Mouse (Mus musculus) heart, embryonic 11.5 days (tissue): ENCODE results near the gene D10Wsu102e. TPM values are rescaled to one million over a fixed set of nuclear protein-coding genes. Genes with fewer than 3 reads are reported as not detected.

ENCODE experiments used
- ATAC-seq: fragments of 200-750 bp; cut with Nextera tagmentation; replicated peaks from 2 replicates; pipeline ENCODE4 v1.8.0; 2017; ENCODE audit warnings: moderate library complexity; ENCODE audit not compliant: insufficient number of reproducible peaks, low FRiP score, low TSS enrichment
- H3K27ac ChIP-seq: fragments of 300-500 bp; sonication (generic); 2 replicates; pipeline ENCODE4 v1.5.1; 2014; ENCODE audit warnings: mild to moderate bottlenecking, low read depth, low read length
- H3K27me3 ChIP-seq: fragments of 300-500 bp; sonication (generic); 2 replicates; pipeline ENCODE4 v1.6.1; 2014; ENCODE audit warnings: mild to moderate bottlenecking, low read length, mixed read lengths; ENCODE audit not compliant: control insufficient read depth, insufficient read depth
- H3K36me3 ChIP-seq: fragments of 300-500 bp; sonication (generic); 2 replicates; pipeline ENCODE4 v1.6.1; 2014; ENCODE audit warnings: mild to moderate bottlenecking, low read length, moderate library complexity, mixed read lengths; ENCODE audit not compliant: control insufficient read depth, insufficient read depth
- H3K4me1 ChIP-seq: fragments of 300-500 bp; sonication (generic); 2 replicates; pipeline ENCODE4 v1.6.1; 2014; ENCODE audit warnings: low read length; ENCODE audit not compliant: control insufficient read depth, insufficient read depth
- H3K4me2 ChIP-seq: fragments of 300-500 bp; sonication (generic); 2 replicates; pipeline ENCODE4 v1.6.1; 2014; ENCODE audit warnings: mild to moderate bottlenecking, moderate library complexity
- H3K4me3 ChIP-seq: fragments of 300-500 bp; sonication (generic); 2 replicates; pipeline ENCODE4 v1.5.1; 2014; ENCODE audit warnings: low read depth, low read length
- H3K9ac ChIP-seq: fragments of 300-500 bp; sonication (generic); 2 replicates; pipeline ENCODE4 v1.6.1; 2014; ENCODE audit warnings: mild to moderate bottlenecking, low read depth, low read length, moderate library complexity
- H3K9me3 ChIP-seq: fragments of 300-500 bp; sonication (generic); replicated peaks from 2 replicates; pipeline ENCODE4 v1.6.1; 2016; ENCODE audit warnings: low read length; ENCODE audit not compliant: control insufficient read depth
- WGBS: fragments of 180-500 bp; shearing (Covaris S2); extraction: QIAGEN DNeasy Blood & Tissue Kit; methylation state at CpG from one replicate; pipeline ENCODE4 v1.1.7; 2014; ENCODE audit not compliant: insufficient replicate concordance; 5-methylcytosine and 5-hydroxymethylcytosine counted together
- polyA plus RNA-seq: library from polyadenylated mRNA; unstranded; fragments of >200 nt; fragmentation: Nextera tagmentation; extraction: Ambion mirVana; gene quantifications from 2 replicates; pipeline ENCODE4 v1.2.1, GENCODE M21; 2014

Gene D10Wsu102e
- polyA plus RNA-seq, 1 experiment from 2014 or later, result 0.53 TPM

DNA sequence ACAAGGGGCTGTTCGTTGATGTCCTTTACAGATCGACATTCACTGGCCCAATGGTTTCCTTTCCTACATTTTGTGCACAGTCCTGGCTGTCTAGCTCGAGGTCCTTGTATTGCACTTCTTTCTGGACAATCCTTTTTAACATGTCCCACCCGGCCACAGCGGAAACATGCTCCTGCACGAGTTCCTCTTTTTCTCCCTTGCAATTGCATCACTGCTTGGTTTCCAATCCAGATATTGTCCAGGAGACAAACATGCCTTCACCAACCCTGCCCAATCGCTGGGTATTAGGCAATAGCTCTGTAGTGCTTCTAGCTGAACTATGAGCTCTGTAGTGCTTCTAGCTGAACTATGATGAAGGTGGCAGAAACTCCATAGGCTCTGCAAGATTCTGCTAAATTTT is 88.6 kb downstream of the D10Wsu102e start:
- WGBS, result 83% methylated on average over 7 of the region's 7 CpGs
- no peak overlapping the region for H3K4me3 ChIP-seq

DNA sequence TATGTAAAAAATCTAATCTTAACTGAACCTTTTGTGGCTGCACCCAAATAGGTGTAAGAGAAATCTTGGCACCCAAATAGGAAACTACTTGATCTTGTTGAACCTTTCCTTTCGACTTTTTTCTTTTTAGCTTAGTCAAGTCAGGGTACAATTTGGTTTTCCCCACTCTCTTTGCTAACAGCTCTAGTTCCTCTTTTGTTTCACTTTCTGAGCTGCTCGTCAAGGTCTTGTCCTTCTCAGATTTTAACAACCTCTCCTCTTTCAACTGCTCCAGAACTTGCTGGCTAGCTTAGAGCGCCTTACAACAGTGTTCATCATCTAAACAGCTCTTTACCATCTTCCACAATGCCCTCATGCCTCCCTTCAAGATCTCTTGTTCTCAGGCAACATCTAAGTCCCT is 97.5 kb downstream of the D10Wsu102e start:
- Histone ChIP-seq H3K4me3 (no peak overlapping the region), H3K27me3 (no peaks in the 10 kb centered on the region), H3K9ac (no peak overlapping the region), H3K4me1 (no peaks in the 10 kb centered on the region), H3K36me3 (no peaks in the 10 kb centered on the region), H3K4me2 (no peak overlapping the region), H3K27ac (no peak overlapping the region), H3K9me3 (peaks cover 11% of the 10 kb centered on the region)
- 84% methylated on average over 3 of the region's 3 CpGs for WGBS
- no peak for ATAC-seq

More for the DNA sequence above, 88.6 kb downstream of the D10Wsu102e start:
- no peak for ATAC-seq
- no peak overlapping the region for H3K4me2 ChIP-seq
- no peaks in the 10 kb centered on the region for H3K4me1 ChIP-seq
- no peaks in the 10 kb centered on the region for H3K36me3 ChIP-seq
- H3K9me3 ChIP-seq, result peaks cover 11% of the 10 kb centered on the region
- no peak overlapping the region for H3K27ac ChIP-seq
- H3K9ac ChIP-seq, result no peak overlapping the region
- no peaks in the 10 kb centered on the region for H3K27me3 ChIP-seq

DNA sequence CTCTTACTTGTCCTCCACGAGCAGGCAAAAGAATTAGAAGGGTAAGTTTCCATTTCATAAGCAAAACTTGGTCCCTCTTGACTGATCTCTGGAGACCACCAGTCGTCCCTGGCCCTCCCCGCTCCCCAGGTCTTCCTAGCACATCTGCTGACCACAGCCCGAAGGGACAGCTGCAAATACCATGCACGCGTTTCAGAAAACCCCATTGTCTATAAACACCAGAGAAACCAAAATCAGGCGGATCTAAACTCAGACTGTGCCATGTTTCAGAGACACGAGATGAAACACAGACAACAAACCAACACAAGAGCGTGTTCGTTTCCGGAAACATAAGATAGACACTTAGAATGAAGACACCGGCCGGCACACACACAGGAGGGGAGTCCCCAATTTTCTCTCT is 115.2 kb downstream of the D10Wsu102e start:
- no peak overlapping the region for H3K4me2 ChIP-seq
- no peak overlapping the region for H3K27ac ChIP-seq
- H3K4me1 ChIP-seq, result no peaks in the 10 kb centered on the region
- WGBS, result 89% methylated on average over 13 of the region's 13 CpGs
- ATAC-seq, result no peak
- H3K27me3 ChIP-seq, result no peaks in the 10 kb centered on the region
- no peak overlapping the region for H3K9ac ChIP-seq
- no peaks in the 10 kb centered on the region for H3K9me3 ChIP-seq
- H3K36me3 ChIP-seq, result no peaks in the 10 kb centered on the region
- no peak overlapping the region for H3K4me3 ChIP-seq

DNA sequence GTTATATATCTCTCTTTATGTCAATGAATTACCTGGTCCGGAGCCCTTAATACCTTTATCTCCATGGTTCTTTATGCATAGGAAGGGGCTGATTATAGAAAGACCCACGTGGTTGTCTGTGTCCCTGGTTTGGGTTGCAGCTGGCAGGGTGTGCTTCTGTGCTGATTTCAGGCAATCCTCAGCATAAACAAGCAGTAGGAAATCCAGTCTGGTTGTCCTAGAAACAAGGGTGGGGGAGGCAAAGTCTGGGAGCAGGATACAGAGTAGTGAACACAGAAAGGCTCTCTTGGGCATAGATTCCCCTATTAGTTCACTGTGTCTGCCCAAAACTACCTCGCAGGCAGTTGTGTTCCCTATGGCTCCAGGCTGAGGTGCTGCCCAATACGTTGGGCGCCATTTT is 117.3 kb downstream of the D10Wsu102e start:
- Histone ChIP-seq H3K27me3 (no peaks in the 10 kb centered on the region), H3K4me2 (no peak overlapping the region), H3K4me3 (no peak overlapping the region), H3K9me3 (no peaks in the 10 kb centered on the region), H3K4me1 (no peaks in the 10 kb centered on the region), H3K27ac (no peak overlapping the region), H3K9ac (no peak overlapping the region), H3K36me3 (no peaks in the 10 kb centered on the region)
- 75% methylated on average over 5 of the region's 5 CpGs for WGBS
- no peak for ATAC-seq

DNA sequence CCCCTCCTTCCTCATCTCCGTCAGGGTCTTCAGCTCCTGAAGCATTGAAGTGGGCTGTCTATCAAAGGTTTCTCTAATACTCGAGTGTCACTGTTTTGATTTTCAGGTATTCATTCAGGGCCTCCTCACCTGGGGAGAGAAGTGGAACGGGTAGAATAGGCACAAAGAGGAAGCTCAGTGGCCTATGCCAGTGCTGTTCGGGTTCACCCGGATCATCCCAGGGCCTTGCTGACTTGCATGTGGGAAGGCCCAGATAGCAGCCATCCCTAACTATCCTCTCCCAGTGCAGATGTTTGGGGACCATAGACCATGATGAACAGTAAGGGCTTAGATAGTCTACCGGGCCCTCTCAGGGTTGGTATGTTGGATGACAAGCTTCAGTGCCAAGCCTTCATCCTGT is 130.5 kb downstream of the D10Wsu102e start:
- H3K9ac ChIP-seq, result no peak overlapping the region
- H3K9me3 ChIP-seq, result no peaks in the 10 kb centered on the region
- no peak overlapping the region for H3K4me2 ChIP-seq
- H3K27me3 ChIP-seq, result no peaks in the 10 kb centered on the region
- WGBS, result 82% methylated on average over 6 of the region's 6 CpGs
- ATAC-seq, result no peak
- no peak overlapping the region for H3K27ac ChIP-seq
- H3K4me3 ChIP-seq, result no peak overlapping the region
- no peaks in the 10 kb centered on the region for H3K4me1 ChIP-seq
- no peaks in the 10 kb centered on the region for H3K36me3 ChIP-seq

DNA sequence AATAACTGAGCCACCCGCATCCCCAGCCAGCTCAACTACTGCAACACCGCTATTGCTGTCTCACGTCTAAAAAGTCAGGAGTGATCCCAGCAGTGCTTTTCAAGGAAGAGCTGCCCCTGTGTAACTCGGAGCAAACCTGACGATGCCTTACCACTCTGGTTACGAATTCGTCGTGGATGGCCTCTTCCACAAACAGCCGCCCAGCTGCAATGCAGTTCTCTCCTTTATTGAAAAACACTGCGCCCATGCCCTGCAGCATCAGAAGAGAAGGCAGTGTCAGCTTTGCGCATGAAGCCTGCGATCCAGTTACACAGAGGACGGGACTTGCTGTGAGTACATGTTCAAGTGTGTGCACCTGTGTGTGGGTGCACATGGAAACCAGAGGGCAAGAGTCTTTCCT is 137.3 kb downstream of the D10Wsu102e start:
- WGBS, result 83% methylated on average over 13 of the region's 13 CpGs
- Histone ChIP-seq H3K4me2 (no peak overlapping the region), H3K4me1 (no peaks in the 10 kb centered on the region), H3K4me3 (no peak overlapping the region), H3K9me3 (no peaks in the 10 kb centered on the region), H3K27me3 (no peaks in the 10 kb centered on the region), H3K9ac (no peak overlapping the region), H3K27ac (no peak overlapping the region), H3K36me3 (no peaks in the 10 kb centered on the region)
- no peak for ATAC-seq

DNA sequence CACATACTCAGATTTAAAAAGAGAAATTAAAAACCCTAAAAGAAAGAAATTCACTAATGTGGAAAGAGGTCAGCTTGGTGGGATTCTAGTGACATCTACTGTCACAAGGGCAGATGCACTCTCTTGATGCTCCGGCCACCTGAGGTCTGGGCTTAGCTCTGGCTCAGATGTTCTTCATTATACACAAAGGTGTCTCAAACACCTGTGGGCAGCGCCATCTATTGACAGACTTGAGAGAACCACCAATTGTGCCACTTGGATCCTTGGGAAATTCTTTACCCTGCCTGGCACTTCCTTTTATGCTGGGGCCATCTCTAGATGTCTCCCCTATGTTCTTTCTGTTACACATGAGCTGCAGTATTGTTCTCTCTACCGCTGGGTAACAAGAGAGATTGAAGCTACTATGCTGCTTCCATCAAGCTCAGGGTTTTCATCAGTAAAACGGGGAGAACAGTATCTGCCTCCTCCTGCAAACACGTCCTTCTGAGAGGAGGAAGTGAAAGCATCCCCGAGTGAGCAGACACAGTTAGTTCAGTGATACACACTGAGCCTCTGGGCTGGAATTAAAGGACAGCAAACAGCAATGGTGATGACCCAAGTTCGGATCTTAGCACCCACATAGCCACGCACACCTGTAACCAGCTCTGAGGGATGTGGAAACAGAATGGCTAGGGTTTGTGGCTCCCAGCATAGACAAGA is 149.1 kb downstream of the D10Wsu102e start:
- Histone ChIP-seq H3K9ac (no peak overlapping the region), H3K27me3 (no peaks in the 10 kb centered on the region), H3K9me3 (no peaks in the 10 kb centered on the region), H3K36me3 (peaks cover 4% of the 10 kb centered on the region; the same call in 1 of the 2 replicates), H3K27ac (no peak overlapping the region; the same call in 1 of the 2 replicates), H3K4me3 (no peak overlapping the region), H3K4me2 (no peak overlapping the region), H3K4me1 (no peaks in the 10 kb centered on the region)
- ATAC-seq, result no peak
- 62% methylated on average over 8 of the region's 8 CpGs for WGBS

DNA sequence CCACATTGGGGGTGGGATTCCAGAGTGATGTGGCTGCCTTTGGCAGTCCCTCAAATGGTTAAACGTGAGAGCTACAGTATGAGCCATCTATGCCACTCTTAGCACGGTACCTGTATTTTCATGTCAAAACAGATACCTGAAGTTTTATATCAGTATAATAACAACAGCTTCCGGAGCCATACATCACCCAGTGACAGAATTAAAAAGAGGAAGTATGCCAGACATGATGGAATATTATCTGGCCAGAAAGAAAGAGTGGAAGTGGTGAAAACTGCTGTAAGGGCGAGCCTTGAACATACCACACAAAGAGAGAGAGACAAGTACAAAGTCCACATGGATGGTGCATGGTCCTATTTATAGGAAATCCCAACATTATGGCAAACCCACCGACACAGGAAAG is 151.3 kb downstream of the D10Wsu102e start:
- H3K9ac ChIP-seq, result no peak overlapping the region

DNA sequence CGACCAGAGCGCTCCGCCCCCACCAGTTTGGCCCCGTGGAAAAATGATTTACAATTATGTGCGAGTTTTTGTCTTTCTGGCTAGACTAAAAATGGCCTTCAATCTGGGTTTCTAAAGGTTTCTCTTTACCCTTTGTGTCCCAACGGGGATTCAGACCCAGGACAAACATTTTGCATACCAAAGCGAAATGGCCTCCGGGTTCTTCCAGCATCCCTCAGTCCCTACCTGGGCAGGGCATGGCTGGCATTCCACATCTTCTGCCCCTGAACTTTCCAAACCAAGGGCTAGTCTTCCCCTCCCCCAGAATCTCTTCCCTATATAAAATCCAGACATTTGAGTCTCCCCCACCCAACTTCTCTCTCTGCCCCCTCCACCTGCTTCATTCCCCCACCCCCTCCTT is 153.7 kb downstream of the D10Wsu102e start:
- no peak overlapping the region for H3K4me3 ChIP-seq
- 80% methylated on average over 8 of the region's 8 CpGs for WGBS
- H3K27me3 ChIP-seq, result no peaks in the 10 kb centered on the region
- no peak overlapping the region for H3K9ac ChIP-seq
- H3K9me3 ChIP-seq, result no peaks in the 10 kb centered on the region
- 0 out of 2 replicates have a peak, but pooled peaks cover 4% of the 10 kb centered on the region for H3K36me3 ChIP-seq
- no peak overlapping the region for H3K4me2 ChIP-seq
- ATAC-seq, result no peak
- H3K4me1 ChIP-seq, result no peaks in the 10 kb centered on the region
- H3K27ac ChIP-seq, result no peak overlapping the region

More for the DNA sequence above, 151.3 kb downstream of the D10Wsu102e start:
- Histone ChIP-seq H3K4me2 (no peak overlapping the region), H3K9me3 (no peaks in the 10 kb centered on the region), H3K4me3 (no peak overlapping the region), H3K4me1 (no peaks in the 10 kb centered on the region), H3K36me3 (0 out of 2 replicates have a peak, but pooled peaks cover 4% of the 10 kb centered on the region), H3K27ac (no peak overlapping the region), H3K27me3 (no peaks in the 10 kb centered on the region)
- ATAC-seq, result no peak
- 69% methylated on average over 5 of the region's 5 CpGs for WGBS
